Mouse (Mus musculus) kidney, postnatal 14 days (tissue): ENCODE measurements at regions not wholly inside any gene's neighbourhood (a gene's known extent, or its start where the extent isn't known, plus 50 kb on each side); places are given as distances from the start of the nearest gene placed in this dataset.
A peak's percentile ranks its signal among the peaks of the same experiment; 100 is the strongest.
"Not testable (repeated sequence)": the region's sequence is repeated elsewhere in the genome, so short reads cannot be mapped to it uniquely, and the experiment has no call there.

Experiments
- DNase-seq: peaks from one replicate; pipeline ENCODE4 v3.0.0; 2022; ENCODE audit warnings: mixed read lengths

DNA sequence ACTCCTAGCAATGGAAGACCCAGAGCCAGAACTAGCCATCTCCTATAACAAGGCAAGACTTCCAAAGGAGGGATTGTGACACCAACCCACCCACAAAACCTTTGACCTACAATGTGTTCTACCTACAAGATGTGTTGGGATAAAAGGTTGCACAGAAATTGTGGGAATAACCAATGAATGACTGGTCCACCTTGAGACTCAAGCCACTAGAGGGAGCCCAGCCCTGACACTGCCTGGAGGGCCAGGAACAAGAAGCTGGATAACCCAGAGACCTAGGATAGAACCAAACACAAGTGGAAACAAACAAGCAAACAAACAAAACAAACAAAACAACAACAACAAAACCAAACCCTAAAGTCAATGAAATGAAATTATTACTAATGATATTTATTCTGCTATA, 288.8 kb downstream of the Dchs2 start:
- DNase-seq, result peak; percentile 12

GRCm38 (mm10) chr3:83424267-83424666, 296.5 kb downstream of the Dchs2 start:
- DNase-seq, result no peak

GRCm38 (mm10) chr3:83429376-83429775, 301.6 kb downstream of the Dchs2 start:
- no peak for DNase-seq

DNA sequence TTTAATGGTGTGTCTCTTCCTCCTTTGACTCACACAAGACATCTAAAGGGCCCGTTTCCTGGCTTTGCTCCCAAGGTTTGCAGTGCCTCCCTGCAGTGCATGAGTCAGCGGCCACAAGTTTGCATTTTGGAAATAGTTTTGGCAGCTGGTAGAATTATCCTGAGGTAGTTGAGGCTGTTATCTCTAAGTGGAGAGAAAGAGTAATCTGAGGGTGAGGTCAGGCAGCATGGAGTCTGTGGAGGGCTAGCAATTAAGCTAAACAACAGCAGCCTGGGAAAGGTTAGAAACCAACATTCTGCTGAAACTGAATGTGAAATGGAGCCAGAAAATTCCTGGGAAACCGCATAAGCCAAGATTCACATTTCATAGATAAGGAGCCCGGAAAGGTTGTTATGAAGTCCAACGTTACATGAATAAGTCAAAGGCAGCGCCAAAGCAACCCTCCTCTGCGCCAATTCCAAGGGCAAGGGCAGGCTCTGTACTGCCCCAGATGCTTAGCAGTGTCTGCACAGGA, 318.5 kb downstream of the Dchs2 start:
- peak; percentile 18 for DNase-seq

DNA sequence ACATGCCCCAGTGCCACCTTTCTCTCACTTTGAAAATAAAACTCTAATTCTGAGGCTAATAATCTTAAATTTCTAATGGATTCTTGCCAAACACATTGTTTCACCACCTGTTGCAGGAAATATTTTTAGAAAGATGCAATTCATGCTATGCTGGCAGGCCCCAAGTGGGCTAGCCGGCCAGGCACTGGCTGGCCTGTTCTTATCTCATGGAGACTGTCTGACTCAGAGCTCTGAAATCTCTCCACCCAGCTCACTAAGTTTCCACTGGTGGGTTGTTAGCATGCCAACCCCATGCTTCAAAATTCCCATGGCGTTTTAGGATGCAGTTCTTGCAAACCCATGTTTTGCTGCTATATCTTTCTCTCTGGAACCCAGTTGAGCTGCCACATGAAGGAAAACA, 315.5 kb upstream of the Sfrp2 start:
- no peak for DNase-seq

- DNase-seq, result no peak
These were observed 314.8 kb upstream of the Sfrp2 start for GRCm38 (mm10) chr3:83451317-83451716.

GRCm38 (mm10) chr3:83453462-83453861, 312.7 kb upstream of the Sfrp2 start:
- DNase-seq, result no peak

DNA sequence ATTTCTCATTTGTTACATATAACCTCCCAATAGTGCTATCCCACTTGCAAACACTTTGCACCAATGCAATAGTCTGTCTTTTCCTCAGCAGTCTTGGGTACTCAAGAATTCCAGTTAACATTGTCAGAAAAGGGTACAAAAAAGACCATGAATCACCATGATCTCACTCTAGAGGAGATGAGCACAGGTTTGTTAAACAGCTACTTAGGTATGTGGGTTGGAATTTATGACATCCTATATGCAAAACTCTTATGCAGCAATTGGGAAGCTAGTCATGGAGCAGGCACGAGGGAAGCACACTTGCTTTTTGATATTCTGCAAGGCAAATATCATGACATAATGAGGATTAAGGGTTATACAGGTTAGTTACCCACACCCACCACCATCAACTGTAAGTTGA, 307.7 kb upstream of the Sfrp2 start:
- DNase-seq, result no peak

DNA sequence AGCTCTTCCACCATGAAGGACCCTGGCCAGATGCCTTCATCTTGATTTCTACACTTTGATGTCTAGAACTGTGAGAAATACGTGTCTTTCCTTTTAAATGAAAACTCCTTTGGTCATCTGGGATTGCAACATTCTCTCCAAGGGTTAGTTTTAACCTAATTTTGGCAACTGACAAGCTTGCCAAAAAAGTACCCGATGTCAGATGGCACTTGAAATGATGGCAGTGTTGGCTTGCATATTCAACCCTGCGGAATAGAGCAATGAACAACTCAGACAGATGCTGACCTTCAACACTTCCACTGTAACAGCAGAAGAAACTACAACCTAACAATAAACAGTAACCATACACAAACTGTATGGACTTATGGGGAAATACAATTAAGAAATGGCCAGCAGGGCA, 286.9 kb upstream of the Sfrp2 start:
- no peak for DNase-seq

DNA sequence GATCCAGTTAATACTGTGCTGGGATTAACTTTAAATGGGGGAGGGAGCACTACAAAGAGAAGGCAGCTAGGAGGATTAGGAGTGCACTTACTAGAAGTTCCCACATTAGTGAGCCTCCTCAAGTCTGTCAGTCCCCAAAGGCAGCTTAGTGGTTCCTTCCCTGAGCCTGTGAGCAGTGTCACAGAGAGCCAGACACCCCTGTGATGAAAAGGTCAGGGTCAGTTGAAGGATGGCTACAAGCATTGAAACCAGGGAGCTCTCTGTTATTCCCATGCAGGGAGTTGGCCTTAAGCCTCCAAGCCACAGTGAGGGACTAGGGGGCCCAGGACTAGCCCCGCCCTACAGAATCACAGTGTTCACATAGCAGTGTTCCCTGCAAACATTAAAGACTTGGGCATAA, 285.9 kb upstream of the Sfrp2 start:
- no peak for DNase-seq

DNA sequence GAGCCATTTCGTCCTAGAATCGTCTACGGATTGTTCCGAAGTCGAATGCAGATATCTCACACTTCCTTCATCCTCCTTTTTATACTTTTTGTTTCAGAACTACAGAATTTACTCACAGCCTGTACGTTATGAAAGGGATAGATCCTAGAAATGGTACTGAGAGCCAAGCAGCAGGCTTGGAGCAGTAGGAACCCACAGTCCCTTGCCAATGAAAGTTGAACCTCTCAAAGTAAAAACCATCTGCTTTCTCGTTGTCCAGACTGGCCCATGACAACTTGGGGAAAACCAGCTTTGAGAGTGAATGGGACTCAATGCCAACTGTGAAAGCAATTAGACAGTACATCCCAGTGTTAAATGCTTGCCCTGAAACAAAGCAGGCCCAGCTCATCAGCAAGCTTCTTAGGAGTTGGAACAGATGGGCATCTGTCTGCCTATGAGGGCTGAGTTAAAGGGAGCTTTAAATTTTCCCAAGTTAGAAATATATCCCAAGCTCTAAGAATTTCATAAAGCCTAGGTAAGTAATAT, 279.9 kb upstream of the Sfrp2 start:
- no peak for DNase-seq

DNA sequence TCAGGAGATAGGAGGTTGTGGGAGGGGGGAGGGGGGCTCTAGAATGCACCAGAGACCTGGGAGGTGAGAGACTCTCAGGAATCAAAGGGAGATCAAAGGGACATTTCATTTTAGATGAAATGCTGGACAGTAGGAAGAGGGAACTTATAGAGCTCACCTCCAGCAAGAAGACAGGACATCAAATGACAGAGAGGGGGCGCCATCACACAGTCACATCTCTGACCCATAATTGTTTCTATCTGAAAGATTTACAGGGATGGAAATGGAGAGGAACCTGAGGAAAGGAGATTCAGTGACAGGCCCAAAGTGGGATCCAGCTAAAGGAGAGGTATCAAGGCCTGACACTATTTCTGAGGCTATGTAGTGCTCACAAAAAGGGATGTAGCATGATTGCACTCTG, 270.5 kb upstream of the Sfrp2 start:
- peak; percentile 5 for DNase-seq

GRCm38 (mm10) chr3:83503901-83504300, 262.2 kb upstream of the Sfrp2 start:
- DNase-seq, result no peak

- DNase-seq, result no peak
These were observed 249.5 kb upstream of the Sfrp2 start for GRCm38 (mm10) chr3:83516614-83517013.

- DNase-seq, result peak; percentile 25
These were observed 248.0 kb upstream of the Sfrp2 start for GRCm38 (mm10) chr3:83517914-83518635.

GRCm38 (mm10) chr3:83530243-83530847, 235.8 kb upstream of the Sfrp2 start:
- DNase-seq, result no peak

GRCm38 (mm10) chr3:83536624-83537023, 229.5 kb upstream of the Sfrp2 start:
- DNase-seq, result not testable (repeated sequence)

GRCm38 (mm10) chr3:83537231-83537630, 228.9 kb upstream of the Sfrp2 start:
- DNase-seq, result peak; percentile 2

- no peak for DNase-seq
These were observed 228.4 kb upstream of the Sfrp2 start for GRCm38 (mm10) chr3:83537711-83538110.

GRCm38 (mm10) chr3:83538898-83539297, 227.2 kb upstream of the Sfrp2 start:
- no peak for DNase-seq

- DNase-seq, result no peak
These were observed 224.9 kb upstream of the Sfrp2 start for GRCm38 (mm10) chr3:83540997-83541932.

DNA sequence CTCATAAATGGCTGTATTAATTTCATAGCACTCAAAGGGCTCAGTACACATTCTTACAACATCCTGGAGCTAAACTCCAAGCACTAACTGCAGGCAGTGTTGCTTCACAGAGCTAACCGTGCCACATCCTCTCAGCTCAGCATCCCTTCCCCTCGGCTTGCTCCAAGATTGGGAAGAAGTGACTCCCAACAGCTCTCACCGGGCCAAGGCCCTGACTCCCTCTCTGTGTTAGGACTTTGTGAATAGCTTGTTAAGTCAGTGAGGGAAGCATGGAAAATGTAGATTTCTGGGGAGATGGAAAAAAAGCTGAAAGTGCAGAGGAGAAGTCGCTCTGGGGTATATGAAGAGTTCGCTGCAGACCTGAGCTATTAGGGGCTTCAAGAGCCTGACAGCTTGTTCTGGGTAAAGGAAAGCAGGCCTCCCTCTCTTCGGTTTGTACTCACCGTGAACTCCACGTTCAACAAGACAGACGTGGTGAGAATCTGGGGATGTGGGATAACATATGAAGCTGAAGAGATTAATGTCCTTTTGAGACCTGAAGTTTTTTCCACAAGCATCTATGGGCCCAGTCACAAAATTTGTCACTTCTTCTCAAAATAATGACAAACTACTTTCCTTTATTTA, 213.5 kb upstream of the Sfrp2 start:
- DNase-seq, result no peak

- DNase-seq, result no peak
These were observed 212.3 kb upstream of the Sfrp2 start for GRCm38 (mm10) chr3:83553858-83554257.
